Mouse (Mus musculus): Measurements from ENCODE around the gene Cmklr1.

- TF ChIP-seq POLR2A (IDR thresholded peaks at IDR 0.05; ENCODE audit: low read depth, low read length), result no peak
- TF ChIP-seq CTCF (IDR thresholded peaks at IDR 0.05; ENCODE audit: extremely low read depth, insufficient read length, insufficient replicate concordance, low read depth, low read length), result no peak
Observed at GRCm38 (mm10) chr5:113623052-113623451, 27.2 kb downstream of the Cmklr1 start.

Measured in small intestine, adult 2 months (tissue).